Mouse (Mus musculus): Measurements from ENCODE around the gene Dcbld1.
"Not testable (repeated sequence)": the region's sequence is repeated elsewhere in the genome, so short reads cannot be mapped to it uniquely, and the experiment has no call there.

The Dcbld1 gene

DNA sequence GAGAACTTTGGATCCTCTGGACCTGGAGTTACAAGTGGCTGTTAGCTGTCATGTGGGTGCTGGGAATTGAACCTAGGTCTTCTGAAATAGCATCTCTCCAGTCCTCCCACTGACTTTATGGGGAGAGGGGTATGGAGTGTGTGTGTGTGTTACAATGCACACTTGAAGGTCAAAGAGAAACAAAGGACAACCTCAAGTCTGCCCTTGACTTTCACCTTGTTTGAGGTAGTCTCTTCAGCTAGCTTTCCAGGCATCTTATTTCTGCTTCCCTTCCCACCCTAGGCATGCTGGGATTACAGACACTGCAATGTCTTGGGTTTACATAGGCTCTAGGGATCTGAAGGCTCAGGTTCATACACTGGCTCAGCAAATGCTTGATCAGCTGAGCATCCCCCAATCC lies 68.9 kb downstream of the Dcbld1 start:
- DNase-seq (ENCODE audit: low read depth, low spot score) = no peak

- no peak for DNase-seq (ENCODE audit: low read depth, low spot score)
These were observed 71.2 kb downstream of the Dcbld1 start for GRCm38 (mm10) chr10:52304574-52304973.

GRCm38 (mm10) chr10:52309196-52309595 lies 75.8 kb downstream of the Dcbld1 start:
- DNase-seq (ENCODE audit: low read depth, low spot score) = no peak

GRCm38 (mm10) chr10:52319506-52320286 lies 86.3 kb downstream of the Dcbld1 start:
- no peak for DNase-seq (ENCODE audit: low read depth, low spot score)

DNA sequence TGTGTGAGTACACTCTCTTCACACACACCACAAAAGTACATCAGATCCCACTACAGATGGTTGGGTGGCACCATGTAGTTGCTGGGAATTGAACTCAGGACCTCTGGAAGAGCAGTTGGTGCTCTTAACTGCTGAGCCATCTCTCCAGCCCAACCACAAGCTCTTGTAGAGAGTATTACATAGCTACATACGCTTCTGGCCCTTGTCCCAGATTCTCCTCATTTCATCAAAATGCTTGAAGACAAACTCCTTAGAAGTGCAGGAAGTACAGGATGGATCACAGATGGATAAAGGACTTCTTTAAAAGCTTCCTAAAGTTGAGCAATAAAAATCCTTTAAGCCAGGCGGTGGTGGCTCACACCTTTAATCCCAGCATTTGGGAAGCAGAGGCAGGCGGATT lies 88.5 kb downstream of the Dcbld1 start:
- DNase-seq (ENCODE audit: low read depth, low spot score) = no peak

GRCm38 (mm10) chr10:52331007-52331406 lies 97.6 kb downstream of the Dcbld1 start:
- no peak for DNase-seq (ENCODE audit: low read depth, low spot score)

DNA sequence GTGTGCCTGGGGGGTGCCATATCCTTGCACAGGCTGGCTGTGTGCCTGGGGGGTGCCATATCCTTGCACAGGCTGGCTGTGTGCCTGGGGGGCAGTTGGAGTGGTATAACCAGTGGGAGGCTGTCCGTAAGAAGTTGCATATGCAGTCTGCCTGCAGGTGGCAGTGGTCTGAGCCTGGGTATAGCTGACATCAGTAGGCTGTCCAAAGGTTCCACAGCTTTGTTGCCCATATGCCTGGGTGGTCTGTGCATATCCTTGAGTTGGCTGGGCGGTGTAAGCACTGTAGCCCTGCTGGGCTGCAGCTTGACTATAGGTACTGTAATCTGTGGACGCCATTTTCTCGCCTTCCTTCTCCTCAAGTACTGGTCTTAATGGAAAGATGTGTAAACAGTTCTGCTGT lies 109.9 kb downstream of the Dcbld1 start:
- DNase-seq (ENCODE audit: low read depth, low spot score) = not testable (repeated sequence)

GRCm38 (mm10) chr10:52353184-52353583 lies 119.8 kb downstream of the Dcbld1 start:
- DNase-seq (ENCODE audit: low read depth, low spot score) = no peak

DNA sequence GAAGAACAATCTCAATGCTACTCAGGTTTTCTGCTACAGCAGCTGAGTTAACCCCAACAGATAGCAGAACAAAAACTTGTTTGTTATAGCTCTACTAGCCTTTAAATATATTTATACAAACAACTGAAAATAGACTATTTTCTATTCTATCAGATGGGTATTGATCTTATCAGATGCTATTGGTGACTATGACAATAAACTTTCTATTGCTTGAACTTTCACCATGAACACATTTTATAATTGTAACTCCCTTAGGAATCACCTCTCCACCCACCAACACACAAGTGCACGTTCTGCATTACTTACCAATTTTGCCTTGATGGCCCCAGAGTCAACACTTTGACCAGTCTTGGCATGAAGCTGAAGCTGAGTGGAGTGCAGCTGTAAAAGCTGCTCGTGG lies 125.0 kb downstream of the Dcbld1 start, which contains the start of gene Gm26741:
TSS of gene Gm26741 (plus strand) at position 301 of the 400 bp plus-strand sequence.
- no peak for DNase-seq (ENCODE audit: low read depth, low spot score)

- DNase-seq (ENCODE audit: low read depth, low spot score) = no peak
These were observed 126.9 kb downstream of the Dcbld1 start for GRCm38 (mm10) chr10:52360241-52360735.

DNA sequence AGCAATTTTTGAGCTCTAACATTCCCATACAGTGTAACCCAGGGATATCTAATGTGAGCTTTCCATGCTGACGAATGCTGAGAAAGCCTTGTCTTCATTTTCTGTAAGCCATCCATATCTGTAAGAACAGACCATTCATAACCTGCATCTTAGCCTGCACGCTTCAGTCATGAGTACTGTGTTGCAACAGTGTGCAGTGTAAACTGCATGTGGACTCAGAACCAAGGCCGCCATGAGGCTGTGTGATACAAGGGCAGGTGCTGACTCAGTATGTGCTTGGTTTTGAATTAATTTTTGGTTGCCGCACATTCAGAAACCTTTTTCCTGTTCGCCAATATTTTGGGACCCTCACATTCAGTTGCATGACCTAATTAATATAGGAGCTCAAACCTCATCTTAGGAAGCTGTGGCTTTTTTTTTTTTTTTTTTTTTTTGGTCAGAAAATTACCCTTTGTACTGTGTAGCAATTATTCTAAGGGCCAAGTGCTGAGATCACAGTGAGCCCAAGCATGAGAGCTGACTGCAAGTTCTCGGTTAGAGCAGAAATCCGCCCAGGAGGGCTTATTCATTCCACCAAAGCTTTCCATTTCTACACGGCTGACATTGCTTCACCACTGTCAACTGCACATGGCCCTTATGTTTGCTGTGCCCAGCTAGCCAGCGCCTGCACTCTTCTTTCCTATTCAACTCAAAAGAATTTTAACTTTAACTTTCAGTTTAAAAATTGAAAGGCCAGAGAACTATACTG lies 127.6 kb downstream of the Dcbld1 start:
- DNase-seq (ENCODE audit: low read depth, low spot score) = no peak

- DNase-seq (ENCODE audit: low read depth, low spot score) = no peak
These were observed 135.0 kb downstream of the Dcbld1 start for GRCm38 (mm10) chr10:52368376-52368775.
